Mouse (Mus musculus) ES-E14 (cell line): ENCODE measurements around the gene Mgat1.

Experiments used
- CHD2 ChIP-seq: IDR thresholded peaks from 2 replicates; pipeline ENCODE4 v1.6.1; 2014; ENCODE audit warnings: mild to moderate bottlenecking, low read depth, low read length, inconsistent platforms
- HCFC1 ChIP-seq: IDR thresholded peaks from 2 replicates; pipeline ENCODE4 v1.6.1; 2012; ENCODE audit warnings: low read length, inconsistent platforms, borderline replicate concordance; ENCODE audit not compliant: insufficient read depth
- MAFK ChIP-seq: IDR thresholded peaks from 2 replicates; pipeline ENCODE4 v1.6.1; 2014; ENCODE audit warnings: mild to moderate bottlenecking, low read depth, low read length, inconsistent platforms; ENCODE audit not compliant: insufficient read depth
- ZC3H11A ChIP-seq: IDR thresholded peaks from 2 replicates; pipeline ENCODE4 v1.6.1; 2012; ENCODE audit warnings: low read depth, mild to moderate bottlenecking, inconsistent platforms, low read length, borderline replicate concordance
- ZNF384 ChIP-seq: IDR thresholded peaks from 2 replicates; pipeline ENCODE4 v1.6.1; 2012; ENCODE audit warnings: low read depth, low read length, inconsistent platforms

- TF ChIP-seq CHD2: no peak
- TF ChIP-seq ZNF384: no peak
- TF ChIP-seq HCFC1: no peak
- TF ChIP-seq MAFK: no peak
- TF ChIP-seq ZC3H11A: no peak
These were observed 7.1 kb upstream of the Mgat1 start for GRCm38 (mm10) chr11:49236891-49237290.
